Mouse (Mus musculus) lung, postnatal 10 days (tissue): ENCODE data around the gene Rhox2g.
"Not testable (repeated sequence)": the region's sequence is repeated elsewhere in the genome, so short reads cannot be mapped to it uniquely, and the experiment has no call there.

Experiments
- DNase-seq: peaks from one replicate; pipeline ENCODE4 v3.0.0; 2021

Rhox2g gene

DNA sequence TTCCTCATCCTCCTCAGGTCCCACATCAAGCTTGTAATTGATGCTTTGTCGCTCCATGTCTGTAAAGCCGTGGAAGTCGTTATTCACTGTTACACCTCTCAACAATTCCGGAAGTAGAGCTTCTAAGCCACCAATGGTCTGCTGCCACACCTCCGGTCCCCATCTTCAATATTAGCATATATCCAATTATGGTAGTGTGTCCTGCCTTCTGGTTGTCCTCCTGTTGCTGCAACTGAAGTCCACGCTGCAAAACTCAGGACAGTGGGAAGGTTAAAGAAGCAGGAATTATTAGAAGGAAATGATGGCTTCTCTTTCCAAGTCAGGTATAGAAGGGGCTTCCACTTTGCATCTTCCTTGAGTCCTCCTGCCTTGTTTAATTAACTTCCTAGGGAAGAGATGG lies at the start of gene Rhox2g:
Rhox2g (minus strand) TSS at position 101 of the 400 bp plus-strand sequence.
- DNase-seq = not testable (repeated sequence)

DNA sequence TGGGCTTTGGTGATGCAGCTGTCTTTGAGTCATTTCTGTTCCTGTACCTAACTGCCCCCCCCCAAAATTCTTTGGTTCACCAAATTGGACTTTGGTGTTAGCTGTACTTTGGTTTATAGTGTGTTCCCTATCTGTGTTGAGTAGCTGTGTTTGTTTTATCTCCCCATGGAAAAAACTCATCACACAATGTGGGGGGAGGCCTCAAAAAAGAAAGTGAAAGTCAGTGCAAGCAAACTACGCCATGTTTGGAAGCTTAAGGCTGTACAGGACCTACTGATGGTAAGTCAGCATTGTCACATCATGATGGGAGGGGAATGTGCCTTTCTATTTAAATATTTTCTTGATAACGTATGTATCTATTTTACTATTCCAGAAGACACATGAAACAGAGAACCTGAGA lies 49.0 kb upstream of the Rhox2g start:
- DNase-seq = no peak

DNA sequence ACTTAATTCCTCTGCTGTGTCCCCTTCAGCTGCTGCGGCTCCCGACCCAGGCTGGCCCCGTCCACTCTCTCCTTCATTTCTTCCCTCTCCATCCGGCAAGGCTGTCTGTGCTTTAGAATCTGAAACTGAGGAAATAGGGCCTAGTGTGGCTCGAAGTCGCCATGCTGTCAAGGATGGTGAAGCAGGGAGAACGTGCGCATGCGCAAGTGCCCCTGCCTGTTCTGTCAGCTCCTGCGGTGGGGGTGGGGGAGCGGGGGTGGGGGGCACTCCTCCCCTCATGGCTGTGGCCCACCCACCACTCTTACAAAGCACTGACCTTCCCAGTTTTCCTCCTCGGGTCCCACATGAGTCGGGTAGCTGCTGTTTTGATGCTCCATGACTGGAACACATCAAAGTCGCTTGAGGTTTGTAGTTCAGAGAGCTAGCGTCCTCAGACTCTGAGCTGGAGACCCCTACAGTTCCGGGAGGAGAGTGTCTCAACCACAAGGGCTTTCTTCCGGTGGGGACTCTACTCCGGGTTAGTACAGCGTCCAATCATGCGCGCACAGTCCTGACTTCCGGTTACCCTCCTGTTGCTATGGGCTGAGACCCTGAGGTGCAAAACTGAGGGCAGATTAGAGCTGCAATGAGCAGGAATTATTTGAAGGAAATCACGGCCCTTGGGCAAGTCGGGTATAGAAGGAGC lies 39.9 kb upstream of the Rhox2g start:
- DNase-seq = no peak

DNA sequence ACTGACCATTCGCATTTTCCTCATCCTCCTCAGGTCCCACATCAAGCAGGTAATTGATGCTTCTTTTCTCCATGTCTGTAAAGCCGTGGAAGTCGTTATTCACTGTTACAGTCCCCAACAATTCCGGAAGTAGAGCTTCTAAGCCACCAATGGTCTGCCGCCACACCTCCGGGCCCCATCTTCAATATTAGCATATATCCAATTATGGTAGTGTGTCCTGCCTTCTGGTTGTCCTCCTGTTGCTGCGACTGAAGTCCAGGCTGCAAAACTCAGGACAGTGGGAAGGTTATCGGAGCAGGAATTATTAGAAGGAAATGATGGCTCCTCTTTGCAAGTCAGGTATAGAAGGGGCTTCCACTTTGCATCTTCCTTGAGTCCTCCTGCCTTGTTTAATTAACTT lies 29.9 kb upstream of the Rhox2g start, which contains the start of gene Rhox2h:
Rhox2h (minus strand) TSS at position 101 of the 400 bp plus-strand sequence.
- not testable (repeated sequence) for DNase-seq

- not testable (repeated sequence) for DNase-seq
Observed at GRCm38 (mm10) chrX:37668664-37669063, 25.4 kb upstream of the Rhox2g start, which contains the start of gene Rhox3h. Gene Rhox3h (minus strand): TSS chrX:37668764.

GRCm38 (mm10) chrX:37651227-37651626 lies 8.0 kb upstream of the Rhox2g start, which contains the start of gene Rhox4g:
Gene Rhox4g (minus strand): TSS chrX:37651327.
- not testable (repeated sequence) for DNase-seq

DNA sequence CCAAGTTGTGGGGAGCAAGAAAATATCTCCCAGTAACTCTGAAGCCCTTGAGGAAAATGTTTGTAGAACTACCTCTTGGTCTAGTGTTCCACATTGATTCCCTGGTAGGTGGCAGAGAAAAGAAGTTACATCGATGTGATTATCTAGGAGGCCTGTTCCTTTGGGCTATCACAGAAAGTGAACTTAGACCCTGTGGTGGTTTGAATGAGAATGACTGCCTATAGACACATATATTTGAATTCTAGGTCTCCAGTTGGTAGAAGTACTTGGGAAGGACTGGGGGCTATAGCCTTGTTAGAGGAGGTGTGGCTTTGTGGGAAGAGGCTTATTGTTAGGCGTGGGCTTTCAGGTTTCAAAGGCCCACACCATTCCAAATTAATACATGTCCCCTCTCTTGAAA lies 14.8 kb downstream of the Rhox2g start, which contains the start of gene Rhox3g:
Rhox3g (minus strand) TSS at position 101 of the 400 bp plus-strand sequence.
- not testable (repeated sequence) for DNase-seq

- DNase-seq = not testable (repeated sequence)
Observed at GRCm38 (mm10) chrX:37607604-37608003, 35.7 kb downstream of the Rhox2g start, which contains the start of gene Rhox4f. Gene Rhox4f (minus strand): TSS chrX:37607704.
